Mouse (Mus musculus): ENCODE results near the gene Zfp740. TPM values are rescaled to one million over a fixed set of nuclear protein-coding genes. Genes with fewer than 3 reads are reported as not detected.

Zfp740 gene
- polyA plus RNA-seq, 1 experiment from 2014 or later, result 67.5 TPM

DNA sequence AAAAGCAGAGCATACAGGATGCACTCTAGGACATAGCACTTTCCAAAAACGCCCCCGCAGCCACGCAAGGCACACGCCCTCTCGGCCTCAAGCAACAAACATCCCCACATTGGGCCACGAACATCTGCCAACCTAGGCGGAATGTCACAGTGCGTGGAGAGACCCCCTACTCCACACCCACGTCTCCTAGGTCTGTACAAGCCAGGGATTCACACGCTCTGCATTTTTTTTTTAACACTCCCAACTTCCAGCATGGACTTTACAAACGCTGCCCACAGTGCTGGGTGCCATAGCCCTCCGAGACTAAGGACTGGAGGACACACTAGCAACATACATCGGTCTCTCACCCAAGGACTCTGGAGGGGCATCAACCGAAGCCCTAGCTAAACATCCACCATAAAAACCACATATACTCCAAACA lies 42.4 kb downstream of the Zfp740 start:
- Histone ChIP-seq H3K27ac (replicated peaks; ENCODE audit: low read depth, low read length) (peak overlapping the region; percentile 99), H3K4me1 (ENCODE audit: control insufficient read depth, insufficient read depth, low read length) (peaks cover 53% of the 10 kb centered on the region), H3K4me3 (ENCODE audit: low read depth, low read length) (peak overlapping the region; percentile 65), H3K4me2 (ENCODE audit: low read depth, severe bottlenecking) (peak overlapping the region; percentile 84), H3K9ac (ENCODE audit: low read length) (peak overlapping the region; percentile 59), H3K36me3 (ENCODE audit: control insufficient read depth, insufficient read depth, low read length) (no peaks in the 10 kb centered on the region; the same call in 1 of the 2 replicates), H3K27me3 (ENCODE audit: control insufficient read depth, insufficient read depth, low read length) (no peaks in the 10 kb centered on the region), H3K9me3 (ENCODE audit: control insufficient read depth, low read length) (no peaks in the 10 kb centered on the region)
- DNase-seq (ENCODE audit: low spot score), result no peak
- under 1% methylated on average over 14 of the region's 14 CpGs for WGBS
- no peak for ATAC-seq (ENCODE audit: insufficient number of reproducible peaks, low FRiP score, low TSS enrichment, low read depth)

GRCm38 (mm10) chr15:102245891-102246741 lies 43.1 kb downstream of the Zfp740 start:
- DNase-seq (ENCODE audit: low spot score) (peak; percentile 80), ATAC-seq (ENCODE audit: insufficient number of reproducible peaks, low FRiP score, low TSS enrichment, low read depth) (peak; percentile 35)
- Histone ChIP-seq H3K9me3 (ENCODE audit: control insufficient read depth, low read length) (no peaks in the 10 kb centered on the region), H3K36me3 (ENCODE audit: control insufficient read depth, insufficient read depth, low read length) (no peaks in the 10 kb centered on the region; the same call in 1 of the 2 replicates), H3K27me3 (ENCODE audit: control insufficient read depth, insufficient read depth, low read length) (no peaks in the 10 kb centered on the region), H3K9ac (ENCODE audit: low read length) (peak overlapping the region; percentile 59), H3K4me2 (ENCODE audit: low read depth, severe bottlenecking) (peak overlapping the region; percentile 84), H3K4me1 (ENCODE audit: control insufficient read depth, insufficient read depth, low read length) (peaks cover 60% of the 10 kb centered on the region), H3K4me3 (ENCODE audit: low read depth, low read length) (peak overlapping the region; percentile 65), H3K27ac (replicated peaks; ENCODE audit: low read depth, low read length) (peak overlapping the region; percentile 99)
- under 1% methylated on average over 42 of the region's 44 CpGs for WGBS

DNA sequence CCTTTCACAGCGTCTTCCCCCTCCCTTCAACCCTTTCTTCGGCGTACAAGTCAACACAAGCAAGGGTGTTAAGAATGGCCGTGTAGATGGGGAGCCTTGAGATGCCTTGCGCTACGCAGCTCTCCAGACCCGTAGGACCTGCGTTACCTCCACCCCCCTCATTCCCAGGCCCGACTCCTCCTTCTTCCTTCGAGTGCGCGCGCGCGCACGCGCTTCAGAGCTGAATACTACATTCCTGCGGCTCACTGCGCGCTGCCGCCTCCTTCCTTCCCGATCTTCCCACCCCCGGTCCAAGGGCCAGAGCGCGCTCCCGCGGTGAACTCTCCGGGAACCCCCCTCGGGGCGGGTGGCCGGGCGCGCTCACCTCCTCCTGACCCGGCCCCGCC lies 43.8 kb downstream of the Zfp740 start:
- peak overlapping the region; percentile 99 for H3K27ac ChIP-seq (replicated peaks; ENCODE audit: low read depth, low read length)
- no peaks in the 10 kb centered on the region for H3K9me3 ChIP-seq (ENCODE audit: control insufficient read depth, low read length)
- peak overlapping the region; percentile 72 for H3K9ac ChIP-seq (ENCODE audit: low read length)
- H3K4me2 ChIP-seq (ENCODE audit: low read depth, severe bottlenecking), result peak overlapping the region; percentile 84
- no peaks in the 10 kb centered on the region for H3K27me3 ChIP-seq (ENCODE audit: control insufficient read depth, insufficient read depth, low read length)
- WGBS, result under 1% methylated on average over 33 of the region's 35 CpGs
- H3K36me3 ChIP-seq (ENCODE audit: control insufficient read depth, insufficient read depth, low read length), result no peaks in the 10 kb centered on the region
- DNase-seq (ENCODE audit: low spot score) (peak; percentile 96), ATAC-seq (ENCODE audit: insufficient number of reproducible peaks, low FRiP score, low TSS enrichment, low read depth) (peak; percentile 41)
- peaks cover 60% of the 10 kb centered on the region for H3K4me1 ChIP-seq (ENCODE audit: control insufficient read depth, insufficient read depth, low read length)
- H3K4me3 ChIP-seq (ENCODE audit: low read depth, low read length), result peak overlapping the region; percentile 65

GRCm38 (mm10) chr15:102247252-102248130 lies 44.4 kb downstream of the Zfp740 start:
- peak overlapping the region; percentile 65 for H3K4me3 ChIP-seq (ENCODE audit: low read depth, low read length)
- H3K27me3 ChIP-seq (ENCODE audit: control insufficient read depth, insufficient read depth, low read length), result no peaks in the 10 kb centered on the region
- peak overlapping the region; percentile 72 for H3K9ac ChIP-seq (ENCODE audit: low read length)
- peaks cover 60% of the 10 kb centered on the region for H3K4me1 ChIP-seq (ENCODE audit: control insufficient read depth, insufficient read depth, low read length)
- peak overlapping the region; percentile 84 for H3K4me2 ChIP-seq (ENCODE audit: low read depth, severe bottlenecking)
- WGBS, result under 1% methylated on average over 54 of the region's 65 CpGs
- H3K36me3 ChIP-seq (ENCODE audit: control insufficient read depth, insufficient read depth, low read length), result no peaks in the 10 kb centered on the region
- H3K27ac ChIP-seq (replicated peaks; ENCODE audit: low read depth, low read length), result peak overlapping the region; percentile 99
- no peaks in the 10 kb centered on the region for H3K9me3 ChIP-seq (ENCODE audit: control insufficient read depth, low read length)
- DNase-seq (ENCODE audit: low spot score) (peak; percentile 80), ATAC-seq (ENCODE audit: insufficient number of reproducible peaks, low FRiP score, low TSS enrichment, low read depth) (peak; percentile 26; the same call in 1 of the 2 replicates)

DNA sequence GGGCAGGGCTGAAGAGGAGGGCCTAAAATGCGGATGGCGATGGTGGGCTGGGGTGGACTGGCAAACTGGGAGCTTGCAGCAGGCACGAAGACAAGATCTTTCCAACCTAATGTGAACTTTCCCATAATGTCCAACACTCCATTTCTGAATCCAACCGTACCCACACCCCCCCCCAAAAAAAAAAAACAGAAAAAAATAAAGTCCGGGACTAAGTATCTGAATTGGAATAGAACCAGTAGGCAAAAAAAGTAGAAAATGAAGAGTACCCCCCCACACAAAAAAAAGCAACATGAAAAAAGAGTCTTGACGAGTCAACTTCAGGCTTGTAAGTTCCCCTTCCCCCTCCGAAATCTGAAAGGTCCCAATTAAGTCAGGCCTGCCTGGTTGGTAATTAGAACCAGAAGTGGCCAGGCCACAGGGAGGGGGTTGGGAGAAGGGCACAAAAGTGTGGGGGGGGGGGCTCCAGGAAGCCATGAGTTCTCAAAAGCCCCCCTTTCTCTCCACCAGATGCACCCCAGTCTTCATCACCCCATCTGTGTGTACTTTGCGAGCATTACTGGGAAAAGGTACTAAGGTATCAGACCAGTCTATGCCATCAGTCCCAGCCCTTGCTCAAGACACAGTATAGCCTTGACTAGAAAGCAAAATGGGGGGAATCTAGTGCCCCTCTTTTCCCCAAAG lies 45.2 kb downstream of the Zfp740 start:
- Histone ChIP-seq H3K4me3 (ENCODE audit: low read depth, low read length) (peak overlapping the region; percentile 65), H3K4me2 (ENCODE audit: low read depth, severe bottlenecking) (peak overlapping the region; percentile 84), H3K9me3 (ENCODE audit: control insufficient read depth, low read length) (no peaks in the 10 kb centered on the region), H3K4me1 (ENCODE audit: control insufficient read depth, insufficient read depth, low read length) (peaks cover 55% of the 10 kb centered on the region), H3K27me3 (ENCODE audit: control insufficient read depth, insufficient read depth, low read length) (no peaks in the 10 kb centered on the region), H3K36me3 (ENCODE audit: control insufficient read depth, insufficient read depth, low read length) (no peaks in the 10 kb centered on the region), H3K9ac (ENCODE audit: low read length) (peak overlapping the region; percentile 72), H3K27ac (replicated peaks; ENCODE audit: low read depth, low read length) (peak overlapping the region; percentile 99)
- DNase-seq (ENCODE audit: low spot score) (peak; percentile 82), ATAC-seq (ENCODE audit: insufficient number of reproducible peaks, low FRiP score, low TSS enrichment, low read depth) (peak; percentile 10)
- 1% methylated on average over 8 of the region's 8 CpGs for WGBS

DNA sequence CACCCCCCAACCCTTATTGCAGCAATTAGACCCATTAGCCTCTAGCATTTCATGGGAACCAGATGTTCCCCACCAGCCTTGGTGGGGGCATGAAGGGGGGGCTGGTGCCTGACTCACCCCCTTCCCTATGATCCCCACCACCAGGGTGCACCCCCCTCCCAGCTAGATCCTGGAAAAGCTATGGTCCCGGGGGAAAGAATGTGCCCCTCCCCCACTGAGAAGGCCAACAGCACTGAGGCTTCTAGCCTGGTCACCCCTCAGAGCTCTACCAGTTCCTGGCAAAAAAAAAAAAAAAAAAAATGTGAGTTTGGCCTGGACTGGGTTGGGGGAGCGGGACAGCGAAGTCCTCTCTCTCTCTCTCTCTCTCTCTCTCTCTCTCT lies 45.8 kb downstream of the Zfp740 start:
- peak; percentile 88 for DNase-seq (ENCODE audit: low spot score)
- H3K9me3 ChIP-seq (ENCODE audit: control insufficient read depth, low read length), result no peaks in the 10 kb centered on the region
- 5% methylated on average over 3 of the region's 3 CpGs for WGBS
- no peaks in the 10 kb centered on the region for H3K27me3 ChIP-seq (ENCODE audit: control insufficient read depth, insufficient read depth, low read length)
- H3K9ac ChIP-seq (ENCODE audit: low read length), result peak overlapping the region; percentile 30; the same call in 1 of the 2 replicates
- peak overlapping the region; percentile 84 for H3K4me2 ChIP-seq (ENCODE audit: low read depth, severe bottlenecking)
- peaks cover 50% of the 10 kb centered on the region for H3K4me1 ChIP-seq (ENCODE audit: control insufficient read depth, insufficient read depth, low read length)
- H3K4me3 ChIP-seq (ENCODE audit: low read depth, low read length), result peak overlapping the region; percentile 65
- peak; percentile 27 for ATAC-seq (ENCODE audit: insufficient number of reproducible peaks, low FRiP score, low TSS enrichment, low read depth)
- peak overlapping the region; percentile 99 for H3K27ac ChIP-seq (replicated peaks; ENCODE audit: low read depth, low read length)
- no peaks in the 10 kb centered on the region for H3K36me3 ChIP-seq (ENCODE audit: control insufficient read depth, insufficient read depth, low read length)

- DNase-seq (ENCODE audit: low spot score) (peak; percentile 84), ATAC-seq (ENCODE audit: insufficient number of reproducible peaks, low FRiP score, low TSS enrichment, low read depth) (peak; percentile 48)
- Histone ChIP-seq H3K4me2 (ENCODE audit: low read depth, severe bottlenecking) (peak overlapping the region; percentile 84), H3K4me3 (ENCODE audit: low read depth, low read length) (peak overlapping the region; percentile 65), H3K9me3 (ENCODE audit: control insufficient read depth, low read length) (no peaks in the 10 kb centered on the region), H3K27me3 (ENCODE audit: control insufficient read depth, insufficient read depth, low read length) (no peaks in the 10 kb centered on the region), H3K36me3 (ENCODE audit: control insufficient read depth, insufficient read depth, low read length) (no peaks in the 10 kb centered on the region), H3K4me1 (ENCODE audit: control insufficient read depth, insufficient read depth, low read length) (peaks cover 50% of the 10 kb centered on the region), H3K27ac (replicated peaks; ENCODE audit: low read depth, low read length) (peak overlapping the region; percentile 99), H3K9ac (ENCODE audit: low read length) (peak overlapping the region; percentile 64; the same call in 1 of the 2 replicates)
- WGBS, result 0% methylated on average over 13 of the region's 13 CpGs
Observed at GRCm38 (mm10) chr15:102249251-102249691, 46.2 kb downstream of the Zfp740 start.
